Mouse (Mus musculus) midbrain, embryonic 15.5 days (tissue): ENCODE measurements at regions not wholly inside any gene's neighbourhood (a gene's known extent, or its start where the extent isn't known, plus 50 kb on each side); places are given as distances from the start of the nearest gene placed in this dataset.
"Not testable (repeated sequence)": the region's sequence is repeated elsewhere in the genome, so short reads cannot be mapped to it uniquely, and the experiment has no call there.

Experiments
- ATAC-seq: fragments of 200-750 bp; cut with Nextera tagmentation; replicated peaks from 2 replicates; pipeline ENCODE4 v1.8.0; 2017; ENCODE audit warnings: moderate TSS enrichment
- H3K27ac ChIP-seq: fragments of 300-500 bp; sonication (generic); 2 replicates; pipeline ENCODE4 v1.5.1; 2015; ENCODE audit warnings: mild to moderate bottlenecking, inconsistent platforms
- H3K27me3 ChIP-seq: fragments of 300-500 bp; sonication (generic); replicated peaks from 2 replicates; pipeline ENCODE4 v1.6.1; 2015; ENCODE audit warnings: inconsistent platforms
- H3K36me3 ChIP-seq: fragments of 300-500 bp; sonication (generic); replicated peaks from 2 replicates; pipeline ENCODE4 v1.6.1; 2015; ENCODE audit warnings: inconsistent platforms
- H3K4me1 ChIP-seq: fragments of 300-500 bp; sonication (generic); 2 replicates; pipeline ENCODE4 v1.6.1; 2015; ENCODE audit warnings: inconsistent platforms
- H3K4me2 ChIP-seq: fragments of 300-500 bp; sonication (generic); 2 replicates; pipeline ENCODE4 v1.6.1; 2015; ENCODE audit warnings: inconsistent platforms, mild to moderate bottlenecking, moderate library complexity
- H3K4me3 ChIP-seq: fragments of 300-500 bp; sonication (generic); 2 replicates; pipeline ENCODE4 v1.5.1; 2015; ENCODE audit warnings: mild to moderate bottlenecking, inconsistent platforms
- H3K9ac ChIP-seq: fragments of 300-500 bp; sonication (generic); 2 replicates; pipeline ENCODE4 v1.6.1; 2015; ENCODE audit warnings: mild to moderate bottlenecking, inconsistent platforms
- H3K9me3 ChIP-seq: fragments of 300-500 bp; sonication (generic); 2 replicates; pipeline ENCODE4 v1.6.1; 2016; ENCODE audit warnings: inconsistent platforms
- WGBS: fragments of 180-500 bp; shearing (Covaris S2); methylation state at CpG from one replicate; pipeline ENCODE4 v1.1.7; 2015; ENCODE audit warnings: mixed read lengths; 5-methylcytosine and 5-hydroxymethylcytosine counted together

DNA sequence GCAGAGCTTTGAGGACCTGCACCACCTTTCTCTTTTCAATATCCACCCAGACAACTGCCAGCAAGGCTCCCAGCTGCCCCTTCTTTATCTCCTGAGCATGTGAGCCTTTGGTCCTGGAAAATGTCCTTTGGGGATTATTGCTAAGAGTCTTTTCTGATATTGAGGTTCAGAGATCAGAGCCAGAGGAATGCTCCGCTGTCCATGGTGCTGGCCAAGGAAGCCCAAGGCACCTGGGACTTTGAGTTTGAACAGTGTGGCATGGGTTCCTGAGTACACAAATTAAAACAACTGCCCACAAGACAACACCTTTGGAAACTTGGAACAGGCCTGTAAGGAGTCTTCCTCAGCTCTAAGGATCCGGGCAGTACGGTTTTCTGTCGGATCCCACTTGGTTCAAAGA, 52.6 kb upstream of the Slc28a3 start:
- Histone ChIP-seq H3K4me3 (no peak overlapping the region), H3K4me2 (no peak overlapping the region), H3K27me3 (no peaks in the 10 kb centered on the region), H3K27ac (no peak overlapping the region), H3K36me3 (no peaks in the 10 kb centered on the region), H3K4me1 (no peaks in the 10 kb centered on the region; the same call in 1 of the 2 replicates), H3K9ac (no peak overlapping the region), H3K9me3 (no peaks in the 10 kb centered on the region)
- no peak for ATAC-seq
- 73% methylated on average over 4 of the region's 4 CpGs for WGBS

DNA sequence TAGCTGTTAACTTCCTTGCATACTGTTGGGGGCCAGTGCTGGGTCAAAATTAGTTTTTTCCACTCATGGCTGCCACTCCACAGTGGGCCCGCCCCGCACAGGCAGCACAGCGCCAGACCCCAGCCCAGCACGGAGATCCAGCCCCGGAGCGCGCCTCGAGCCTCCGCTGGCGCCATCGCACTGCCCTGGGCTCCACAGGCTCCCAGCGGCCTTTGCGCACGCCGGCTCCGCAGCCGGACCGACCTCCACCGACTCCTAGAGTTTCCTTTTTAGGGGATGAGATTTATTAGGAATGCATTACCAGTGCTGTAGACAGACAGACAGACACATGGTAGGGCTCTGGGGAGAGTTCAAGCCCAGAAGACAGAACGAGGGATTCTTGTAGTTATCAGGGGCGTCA, 58.0 kb upstream of the Slc28a3 start:
- 59% methylated on average over 21 of the region's 21 CpGs for WGBS
- peak overlapping the region; percentile 25 for H3K4me2 ChIP-seq
- H3K4me1 ChIP-seq: no peaks in the 10 kb centered on the region
- no peak overlapping the region for H3K9ac ChIP-seq
- no peak overlapping the region for H3K4me3 ChIP-seq
- no peaks in the 10 kb centered on the region for H3K9me3 ChIP-seq
- no peak for ATAC-seq
- H3K27me3 ChIP-seq: no peaks in the 10 kb centered on the region
- no peak overlapping the region for H3K27ac ChIP-seq
- H3K36me3 ChIP-seq: no peaks in the 10 kb centered on the region

- no peaks in the 10 kb centered on the region for H3K36me3 ChIP-seq
- H3K9me3 ChIP-seq: no peaks in the 10 kb centered on the region
- H3K27me3 ChIP-seq: no peaks in the 10 kb centered on the region
- H3K27ac ChIP-seq: no peak overlapping the region
- no peak overlapping the region for H3K4me3 ChIP-seq
- no peak overlapping the region for H3K4me2 ChIP-seq
- no peak overlapping the region for H3K9ac ChIP-seq
- ATAC-seq: no peak
- WGBS: 81% methylated on average over 9 of the region's 9 CpGs
- no peaks in the 10 kb centered on the region for H3K4me1 ChIP-seq
Observed at GRCm38 (mm10) chr13:58670206-58670605, 59.5 kb upstream of the Slc28a3 start.

DNA sequence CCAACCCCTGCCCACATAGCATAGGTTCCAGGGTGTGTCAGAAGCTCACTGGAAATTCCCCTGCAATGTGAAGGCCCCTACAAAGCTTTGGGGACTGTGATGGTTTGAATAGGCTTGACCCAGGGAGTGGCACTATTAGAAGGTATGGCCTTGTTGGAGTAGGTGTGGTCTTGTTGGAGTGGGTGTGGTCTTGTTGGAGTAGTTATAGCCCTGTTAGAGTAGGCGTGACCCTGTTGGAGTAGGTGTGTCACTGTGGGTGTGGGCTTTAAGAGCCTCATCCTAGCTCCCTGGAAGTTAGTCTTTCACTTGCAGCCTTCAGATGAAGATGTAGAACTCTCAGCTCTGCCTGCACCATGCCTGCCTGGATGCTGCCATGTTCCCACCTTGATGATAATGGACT, 64.9 kb upstream of the Slc28a3 start:
- not testable (repeated sequence) for H3K27ac ChIP-seq, H3K4me1 ChIP-seq, H3K9ac ChIP-seq, H3K36me3 ChIP-seq, H3K4me2 ChIP-seq, H3K4me3 ChIP-seq, H3K27me3 ChIP-seq, ATAC-seq, H3K9me3 ChIP-seq
- WGBS: 86% methylated on average over 1 of the region's 1 CpGs

DNA sequence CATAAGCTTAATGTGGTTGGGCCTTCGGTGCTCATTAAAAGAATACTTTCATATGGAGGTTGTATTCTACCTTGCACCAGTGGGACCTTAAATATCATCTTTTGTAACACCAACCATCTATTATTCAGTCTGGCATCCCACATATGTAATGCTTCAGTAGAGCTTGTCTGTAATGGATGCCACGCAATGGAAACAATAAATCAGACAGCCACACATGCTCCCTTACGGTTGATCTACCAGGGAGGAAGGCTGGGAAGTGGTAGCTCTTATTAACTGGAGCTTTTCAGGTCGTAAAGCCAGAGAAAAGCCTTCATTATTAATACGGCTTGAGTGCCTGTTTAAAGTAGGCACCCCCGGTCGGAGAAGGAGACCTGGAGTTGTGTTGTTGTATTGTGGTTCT, 66.8 kb upstream of the Slc28a3 start:
- 73% methylated on average over 7 of the region's 7 CpGs for WGBS
- ATAC-seq: no peak
- H3K9me3 ChIP-seq: no peaks in the 10 kb centered on the region
- H3K27me3 ChIP-seq: no peaks in the 10 kb centered on the region
- H3K36me3 ChIP-seq: no peaks in the 10 kb centered on the region
- H3K9ac ChIP-seq: no peak overlapping the region
- no peak overlapping the region for H3K4me2 ChIP-seq
- H3K4me1 ChIP-seq: no peaks in the 10 kb centered on the region
- H3K4me3 ChIP-seq: no peak overlapping the region
- H3K27ac ChIP-seq: no peak overlapping the region

DNA sequence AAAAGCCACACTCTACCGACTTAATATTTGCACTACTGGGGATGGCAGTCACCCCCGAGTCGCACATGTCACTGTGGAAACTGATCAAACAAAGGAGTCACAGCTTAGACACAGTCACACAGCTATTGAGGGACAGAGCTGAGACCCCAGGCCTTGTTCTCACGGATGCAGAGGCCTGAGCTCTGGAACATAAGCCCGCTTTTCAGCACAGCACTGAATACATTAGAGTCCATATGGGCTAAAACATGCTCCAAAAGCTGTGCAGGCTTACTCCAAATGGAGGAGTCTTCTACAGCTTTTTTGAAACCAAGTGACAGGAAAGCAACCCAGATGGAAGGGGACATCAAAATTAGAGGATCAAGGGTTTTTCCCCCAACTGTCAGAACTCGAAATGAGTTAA, 69.0 kb upstream of the Slc28a3 start:
- no peak overlapping the region for H3K4me2 ChIP-seq
- H3K4me3 ChIP-seq: no peak overlapping the region
- H3K9me3 ChIP-seq: no peaks in the 10 kb centered on the region
- no peak overlapping the region for H3K27ac ChIP-seq
- no peaks in the 10 kb centered on the region for H3K4me1 ChIP-seq
- no peak for ATAC-seq
- H3K9ac ChIP-seq: no peak overlapping the region
- no peaks in the 10 kb centered on the region for H3K27me3 ChIP-seq
- H3K36me3 ChIP-seq: no peaks in the 10 kb centered on the region
- WGBS: 72% methylated on average over 6 of the region's 6 CpGs

- H3K9ac ChIP-seq: no peak overlapping the region
- H3K27me3 ChIP-seq: no peaks in the 10 kb centered on the region
- no peaks in the 10 kb centered on the region for H3K4me1 ChIP-seq
- H3K27ac ChIP-seq: no peak overlapping the region
- ATAC-seq: no peak
- 82% methylated on average over 5 of the region's 5 CpGs for WGBS
- no peaks in the 10 kb centered on the region for H3K9me3 ChIP-seq
- H3K36me3 ChIP-seq: no peaks in the 10 kb centered on the region
- H3K4me2 ChIP-seq: no peak overlapping the region
- H3K4me3 ChIP-seq: no peak overlapping the region
Observed at GRCm38 (mm10) chr13:58686822-58687221, 76.1 kb upstream of the Slc28a3 start.

DNA sequence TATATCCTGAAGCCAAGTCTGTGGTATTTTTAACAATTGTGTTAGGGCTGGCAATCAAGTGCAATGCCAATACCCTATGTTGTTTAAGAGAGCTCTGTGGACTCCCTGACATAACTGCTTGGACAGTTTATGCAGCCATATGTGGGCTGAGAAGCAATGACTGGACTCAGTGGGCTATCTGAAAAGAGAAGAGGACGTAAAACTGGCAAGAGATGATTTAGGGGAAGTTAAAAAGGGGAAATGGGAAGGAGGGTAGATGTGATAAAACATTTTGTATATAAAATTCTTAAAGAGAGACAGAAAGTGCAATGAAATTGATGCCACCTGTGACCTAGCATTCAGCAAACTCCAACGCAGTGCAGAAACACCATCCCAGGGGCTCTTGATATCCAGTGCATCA, 76.9 kb upstream of the Slc28a3 start:
- Histone ChIP-seq H3K27ac (no peak overlapping the region), H3K36me3 (no peaks in the 10 kb centered on the region), H3K27me3 (no peaks in the 10 kb centered on the region), H3K4me2 (no peak overlapping the region), H3K4me3 (no peak overlapping the region), H3K9me3 (no peaks in the 10 kb centered on the region), H3K9ac (no peak overlapping the region), H3K4me1 (no peaks in the 10 kb centered on the region)
- no peak for ATAC-seq
- 80% methylated on average over 2 of the region's 2 CpGs for WGBS

DNA sequence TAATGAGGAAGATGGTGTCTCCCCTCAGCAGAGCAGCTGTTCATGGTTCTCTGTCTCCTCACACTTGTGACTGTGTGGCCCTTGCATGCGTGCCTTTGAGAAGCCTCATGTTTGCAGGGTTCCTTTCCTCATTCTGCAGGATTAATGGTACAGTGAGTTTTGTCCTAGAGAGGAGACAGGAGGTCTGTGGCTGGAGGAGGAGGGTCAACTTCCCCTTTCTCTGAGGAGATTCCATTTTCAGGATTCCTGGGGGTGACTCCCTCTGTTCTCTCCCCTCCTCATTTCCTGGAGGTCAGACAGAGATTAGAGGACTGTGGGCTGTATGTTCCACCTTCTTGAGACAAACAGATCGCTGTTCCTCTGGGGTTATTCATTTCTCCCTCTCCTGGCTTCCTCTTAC, 77.6 kb upstream of the Slc28a3 start:
- Histone ChIP-seq H3K4me1 (no peaks in the 10 kb centered on the region), H3K36me3 (no peaks in the 10 kb centered on the region), H3K9ac (no peak overlapping the region), H3K9me3 (no peaks in the 10 kb centered on the region), H3K4me2 (no peak overlapping the region), H3K4me3 (no peak overlapping the region), H3K27ac (no peak overlapping the region), H3K27me3 (no peaks in the 10 kb centered on the region)
- 71% methylated on average over 2 of the region's 2 CpGs for WGBS
- no peak for ATAC-seq

DNA sequence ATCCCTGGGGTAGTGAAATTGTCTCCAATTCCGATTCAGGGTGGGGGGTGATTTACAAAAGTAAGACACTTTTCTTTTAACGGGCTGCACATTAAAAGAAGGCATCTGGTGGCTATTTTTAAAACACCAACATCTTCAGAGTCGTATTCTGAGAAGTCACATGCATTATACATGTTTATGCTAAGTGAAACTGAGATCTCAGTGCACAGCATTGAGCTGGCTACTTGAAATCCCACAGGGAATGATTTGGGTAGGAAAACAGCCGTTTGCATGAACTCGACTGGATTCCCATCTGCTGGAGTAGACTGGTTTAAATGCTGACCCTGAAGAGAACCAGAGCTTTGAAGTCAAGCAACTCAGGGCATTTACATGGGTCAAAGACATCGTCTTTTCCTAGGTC, 84.0 kb upstream of the Slc28a3 start:
- H3K27ac ChIP-seq: no peak overlapping the region
- no peaks in the 10 kb centered on the region for H3K36me3 ChIP-seq
- H3K4me3 ChIP-seq: no peak overlapping the region
- no peaks in the 10 kb centered on the region for H3K9me3 ChIP-seq
- no peak for ATAC-seq
- 29% methylated on average over 6 of the region's 6 CpGs for WGBS
- no peaks in the 10 kb centered on the region for H3K27me3 ChIP-seq
- 0 out of 2 replicates have a peak, but pooled peaks cover 6% of the 10 kb centered on the region for H3K4me1 ChIP-seq
- no peak overlapping the region for H3K9ac ChIP-seq
- no peak overlapping the region for H3K4me2 ChIP-seq

GRCm38 (mm10) chr13:58695964-58696363, 85.3 kb upstream of the Slc28a3 start:
- H3K4me2 ChIP-seq: no peak overlapping the region
- H3K36me3 ChIP-seq: no peaks in the 10 kb centered on the region
- H3K27me3 ChIP-seq: no peaks in the 10 kb centered on the region
- ATAC-seq: no peak
- H3K4me3 ChIP-seq: no peak overlapping the region
- WGBS: 96% methylated on average over 4 of the region's 4 CpGs
- H3K9ac ChIP-seq: no peak overlapping the region
- no peak overlapping the region for H3K27ac ChIP-seq
- 0 out of 2 replicates have a peak, but pooled peaks cover 6% of the 10 kb centered on the region for H3K4me1 ChIP-seq
- no peaks in the 10 kb centered on the region for H3K9me3 ChIP-seq

DNA sequence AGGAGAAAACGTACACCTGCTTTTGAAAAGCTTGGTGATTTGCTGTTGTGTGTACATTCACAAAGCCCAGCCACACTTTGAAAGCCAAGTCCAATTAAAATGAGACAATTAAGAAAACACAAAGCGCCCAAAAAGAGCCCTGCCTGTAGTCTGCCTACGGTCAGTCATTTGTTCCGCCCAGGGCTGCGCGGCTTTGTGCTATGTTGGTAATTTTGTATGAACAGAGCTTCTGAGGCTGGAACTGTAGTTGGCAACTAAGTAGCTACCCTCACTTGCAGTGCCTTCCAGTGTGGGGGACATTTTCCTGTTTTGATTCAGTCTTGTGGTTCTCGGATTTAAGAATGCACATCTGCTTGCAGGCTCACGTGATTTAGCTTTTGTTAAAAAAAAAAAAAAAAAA, 89.3 kb upstream of the Slc28a3 start:
- no peaks in the 10 kb centered on the region for H3K4me1 ChIP-seq

DNA sequence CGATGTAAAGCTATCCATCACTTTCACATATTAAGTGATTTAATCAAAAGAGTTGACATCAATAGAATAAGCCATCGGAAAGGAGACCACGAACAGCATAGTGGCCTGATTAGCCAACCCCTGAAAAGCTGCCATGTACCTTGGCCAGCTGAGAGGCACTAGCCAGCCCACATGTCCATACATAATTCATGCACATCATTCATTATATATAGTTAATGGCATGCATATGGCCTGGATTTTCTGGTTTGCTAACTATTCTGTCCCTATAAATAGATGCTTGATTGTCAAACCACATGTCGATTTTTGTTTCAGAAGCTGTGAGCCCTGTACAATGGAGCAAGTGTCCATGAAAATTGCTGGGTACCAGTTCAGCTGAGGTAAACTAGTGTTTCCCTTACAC, 93.5 kb upstream of the Slc28a3 start:
- WGBS: 35% methylated on average over 4 of the region's 4 CpGs
- no peaks in the 10 kb centered on the region for H3K36me3 ChIP-seq
- ATAC-seq: no peak
- H3K4me2 ChIP-seq: no peak overlapping the region
- H3K27me3 ChIP-seq: no peaks in the 10 kb centered on the region
- H3K4me3 ChIP-seq: no peak overlapping the region
- no peak overlapping the region for H3K27ac ChIP-seq
- H3K9ac ChIP-seq: no peak overlapping the region
- no peaks in the 10 kb centered on the region for H3K4me1 ChIP-seq
- H3K9me3 ChIP-seq: no peaks in the 10 kb centered on the region

More for the DNA sequence above, 89.3 kb upstream of the Slc28a3 start:
- Histone ChIP-seq H3K9ac (no peak overlapping the region), H3K27ac (no peak overlapping the region), H3K9me3 (no peaks in the 10 kb centered on the region), H3K27me3 (no peaks in the 10 kb centered on the region), H3K36me3 (no peaks in the 10 kb centered on the region), H3K4me2 (no peak overlapping the region), H3K4me3 (no peak overlapping the region)
- ATAC-seq: no peak
- 76% methylated on average over 8 of the region's 8 CpGs for WGBS

GRCm38 (mm10) chr13:58716584-58716983, 89.8 kb upstream of the Ntrk2 start:
- no peaks in the 10 kb centered on the region for H3K27me3 ChIP-seq
- whole genome bisulfite sequencing: 92% methylated on average over 1 of the region's 1 CpGs
- ATAC-seq: no peak
- no peak overlapping the region for H3K9ac ChIP-seq
- no peak overlapping the region for H3K27ac ChIP-seq
- H3K9me3 ChIP-seq: no peaks in the 10 kb centered on the region
- no peaks in the 10 kb centered on the region for H3K36me3 ChIP-seq
- no peaks in the 10 kb centered on the region for H3K4me1 ChIP-seq
- H3K4me3 ChIP-seq: no peak overlapping the region
- no peak overlapping the region for H3K4me2 ChIP-seq
